Mouse (Mus musculus) liver, embryonic 14.5 days (tissue): ENCODE measurements around the gene Stip1. TPM values are rescaled to one million over a fixed set of nuclear protein-coding genes. Genes with fewer than 3 reads are reported as not detected.

Experiments
- ATAC-seq: fragments of 200-750 bp; cut with Nextera tagmentation; 2 replicates; pipeline ENCODE4 v1.8.0; 2017; ENCODE audit warnings: moderate number of reproducible peaks, mild to moderate bottlenecking, moderate library complexity; ENCODE audit not compliant: insufficient read depth
- DNase-seq, 3 experiments: peaks; one replicate each; pipeline ENCODE4 v3.0.0-alpha.2; 2012 to 2013; ENCODE audit warnings: low read depth in 3 of 3, low spot score in 3 of 3
- H3K27ac ChIP-seq: fragments of 300-500 bp; sonication (generic); 2 replicates; pipeline ENCODE4 v1.5.1; 2014; ENCODE audit warnings: moderate library complexity, mild to moderate bottlenecking, control low read depth, inconsistent platforms
- H3K27me3 ChIP-seq: fragments of 300-500 bp; sonication (generic); 2 replicates; pipeline ENCODE4 v1.6.1; 2014; ENCODE audit warnings: mild to moderate bottlenecking, low read length, moderate library complexity; ENCODE audit not compliant: control insufficient read depth, insufficient read depth
- H3K36me3 ChIP-seq: fragments of 300-500 bp; sonication (generic); replicated peaks from 2 replicates; pipeline ENCODE4 v1.6.1; 2014; ENCODE audit warnings: low read depth; ENCODE audit not compliant: control insufficient read depth, insufficient read depth
- H3K4me1 ChIP-seq, 2 experiments: fragments of 200-500 bp in 1 of 2; fragments of 300-500 bp in 1 of 2; sonication (generic) in 1 of 2; replicated peaks; 2 replicates each; pipeline ENCODE4 v1.6.1; 2012 to 2014; ENCODE audit warnings: antibody characterized with exemption in 1 of 2, inconsistent platforms in 1 of 2, low read length in 1 of 2; ENCODE audit not compliant: control insufficient read depth in 2 of 2, insufficient read depth in 2 of 2
- H3K4me2 ChIP-seq: fragments of 300-500 bp; sonication (generic); 2 replicates; pipeline ENCODE4 v1.6.1; 2014; ENCODE audit warnings: low read depth, mild to moderate bottlenecking, control low read depth, moderate library complexity
- H3K4me3 ChIP-seq, 2 experiments: fragments of 200-500 bp in 1 of 2; fragments of 300-500 bp in 1 of 2; sonication (generic) in 1 of 2; 2 replicates each; pipeline ENCODE4 v1.5.1; 2012 to 2014; ENCODE audit warnings: low read depth in 2 of 2, low read length in 2 of 2, mild to moderate bottlenecking in 2 of 2, control low read depth in 1 of 2, inconsistent platforms in 1 of 2, moderate library complexity in 1 of 2; ENCODE audit not compliant: insufficient read depth in 1 of 2
- H3K9ac ChIP-seq: fragments of 300-500 bp; sonication (generic); replicated peaks from 2 replicates; pipeline ENCODE4 v1.6.1; 2014; ENCODE audit warnings: mild to moderate bottlenecking, control low read depth, moderate library complexity
- H3K9me3 ChIP-seq: fragments of 300-500 bp; sonication (generic); 2 replicates; pipeline ENCODE4 v1.6.1; 2016; ENCODE audit warnings: low read length, mixed read lengths; ENCODE audit not compliant: control insufficient read depth
- CTCF ChIP-seq: IDR thresholded peaks from 2 replicates; pipeline ENCODE4 v1.5.1; 2016; ENCODE audit warnings: antibody characterized with exemption, low read depth, control low read depth
- EP300 ChIP-seq: IDR thresholded peaks from 2 replicates; pipeline ENCODE4 v1.6.1; 2016; ENCODE audit warnings: antibody characterized with exemption, low read depth
- WGBS: fragments of 180-500 bp; shearing (Covaris S2); extraction: QIAGEN DNeasy Blood & Tissue Kit; methylation state at CpG from one replicate; pipeline ENCODE4 v1.1.7; 2014; ENCODE audit not compliant: insufficient replicate concordance; 5-methylcytosine and 5-hydroxymethylcytosine counted together
- polyA plus RNA-seq, 2 experiments: library from polyadenylated mRNA; depleted of rRNA in 1 of 2; stranded (reverse) in 1 of 2; unstranded in 1 of 2; fragments of >200 nt; fragmentation: Nextera tagmentation in 1 of 2; extraction: Ambion mirVana in 1 of 2; gene quantifications; 2 replicates each; pipeline versions ENCODE4 v1.2.1 to v1.2.3; 2012 to 2014

Gene Stip1
- polyA plus RNA-seq, 2 experiments, result 86.2 to 113 TPM

- peaks cover 3% of the 10 kb centered on the region; the same call in 1 of the 2 replicates for H3K27me3 ChIP-seq
- no peaks in the 10 kb centered on the region for H3K9me3 ChIP-seq
- H3K27ac ChIP-seq, result peak overlapping the region; percentile 38; the same call in 1 of the 2 replicates
- 31% methylated on average over 12 of the region's 12 CpGs for WGBS
- H3K4me2 ChIP-seq, result peak overlapping the region; percentile 96
- H3K4me3 ChIP-seq, result peak overlapping the region; percentile 71 to 94
- H3K4me1 ChIP-seq, result peaks cover 28 to 34% of the 10 kb centered on the region in 2 experiments
- H3K9ac ChIP-seq, result peak overlapping the region; percentile 49
- DNase-seq (no peak), ATAC-seq (no peak)
- TF ChIP-seq CTCF (no peak), EP300 (no peak)
- peaks cover 6% of the 10 kb centered on the region for H3K36me3 ChIP-seq
These were observed 66.1 kb downstream of the Stip1 start for GRCm38 (mm10) chr19:6973581-6974190.

GRCm38 (mm10) chr19:6972247-6972917 is 67.4 kb downstream of the Stip1 start:
- H3K36me3 ChIP-seq, result peaks cover 6% of the 10 kb centered on the region
- no peak overlapping the region for H3K4me2 ChIP-seq
- H3K27ac ChIP-seq, result no peak overlapping the region
- DNase-seq (no peak), ATAC-seq (no peak)
- no peak overlapping the region for H3K4me3 ChIP-seq
- H3K27me3 ChIP-seq, result peaks cover 3% of the 10 kb centered on the region; the same call in 1 of the 2 replicates
- H3K9ac ChIP-seq, result 0 out of 2 replicates have a peak overlapping the region, but pooled peaks have one; percentile 14
- TF ChIP-seq CTCF (no peak), EP300 (no peak)
- H3K9me3 ChIP-seq, result no peaks in the 10 kb centered on the region
- H3K4me1 ChIP-seq, result peaks cover 24 to 29% of the 10 kb centered on the region in 2 experiments
- WGBS, result 76% methylated on average over 13 of the region's 13 CpGs

- Histone ChIP-seq H3K4me1 (peaks cover 24 to 27% of the 10 kb centered on the region in 2 experiments), H3K9ac (no peak overlapping the region), H3K36me3 (peaks cover under 1% of the 10 kb centered on the region; the same call in 1 of the 2 replicates), H3K4me3 (no peak overlapping the region), H3K27me3 (peaks cover 3% of the 10 kb centered on the region; the same call in 1 of the 2 replicates), H3K4me2 (no peak overlapping the region), H3K27ac (no peak overlapping the region), H3K9me3 (no peaks in the 10 kb centered on the region)
- no peak for ATAC-seq
- DNase-seq, result no peak
- 52% methylated on average over 6 of the region's 6 CpGs for whole genome bisulfite sequencing
- no peak for TF ChIP-seq CTCF
- no peak for TF ChIP-seq EP300
These were observed 68.1 kb downstream of the Stip1 start for GRCm38 (mm10) chr19:6971644-6972043.

Other genes with a start within 250 kb of the Stip1 start
- 3.0 and 3.1 TPM in 2 replicates for gene Rps6ka4, start 199.3 kb downstream of the Stip1 start, polyA plus RNA-seq (2012; rRNA removed)
- 4.3 and 5.4 TPM in 2 replicates for gene Rps6ka4, start 199.3 kb downstream of the Stip1 start, polyA plus RNA-seq (2014; fragmentation: Nextera tagmentation; extraction: Ambion mirVana)
- 1.5 and 2.3 TPM in 2 replicates for gene Ccdc88b, start 181.8 kb downstream of the Stip1 start, polyA plus RNA-seq (2012; rRNA removed)
- 0.76 and 1.1 TPM in 2 replicates for gene Ccdc88b, start 181.8 kb downstream of the Stip1 start, polyA plus RNA-seq (2014; fragmentation: Nextera tagmentation; extraction: Ambion mirVana)
- gene Trmt112, start 130.3 kb downstream of the Stip1 start, polyA plus RNA-seq (2012; rRNA removed), result 65.7 and 69.4 TPM in 2 replicates
- 75.2 and 77.4 TPM in 2 replicates for gene Trmt112, start 130.3 kb downstream of the Stip1 start, polyA plus RNA-seq (2014; fragmentation: Nextera tagmentation; extraction: Ambion mirVana)
- gene Prdx5, start 129.9 kb downstream of the Stip1 start, polyA plus RNA-seq (2012; rRNA removed), result 41.8 and 54.9 TPM in 2 replicates
- gene Prdx5, start 129.9 kb downstream of the Stip1 start, polyA plus RNA-seq (2014; fragmentation: Nextera tagmentation; extraction: Ambion mirVana), result 78.7 and 87.2 TPM in 2 replicates
- 6.2 and 6.6 TPM in 2 replicates for gene Esrra, start 118.2 kb downstream of the Stip1 start, polyA plus RNA-seq (2012; rRNA removed)
- gene Esrra, start 118.2 kb downstream of the Stip1 start, polyA plus RNA-seq (2014; fragmentation: Nextera tagmentation; extraction: Ambion mirVana), result 1.6 and 2.2 TPM in 2 replicates
- 0.13 and 0.16 TPM in 2 replicates for gene Catsperz, start 114.6 kb downstream of the Stip1 start, polyA plus RNA-seq (2012; rRNA removed)
- gene Catsperz, start 114.6 kb downstream of the Stip1 start, polyA plus RNA-seq (2014; fragmentation: Nextera tagmentation; extraction: Ambion mirVana), result 0.28 and 0.37 TPM in 2 replicates
- not detected in 2 replicates for gene Kcnk4, start 105.5 kb downstream of the Stip1 start, polyA plus RNA-seq (2012; rRNA removed)
- gene Kcnk4, start 105.5 kb downstream of the Stip1 start, polyA plus RNA-seq (2014; fragmentation: Nextera tagmentation; extraction: Ambion mirVana), result 0.05 TPM in 1 of 2 replicates, not detected in the other
- 22.3 and 22.8 TPM in 2 replicates for gene Bad, start 98.1 kb downstream of the Stip1 start, polyA plus RNA-seq (2012; rRNA removed)
- gene Bad, start 98.1 kb downstream of the Stip1 start, polyA plus RNA-seq (2014; fragmentation: Nextera tagmentation; extraction: Ambion mirVana), result 25.7 and 27.9 TPM in 2 replicates
- 5.5 and 8.8 TPM in 2 replicates for gene Gpr137, start 97.5 kb downstream of the Stip1 start, polyA plus RNA-seq (2012; rRNA removed)
- gene Gpr137, start 97.5 kb downstream of the Stip1 start, polyA plus RNA-seq (2014; fragmentation: Nextera tagmentation; extraction: Ambion mirVana), result 4.4 and 4.5 TPM in 2 replicates
- 52.2 and 69.6 TPM in 2 replicates for gene Ppp1r14b, start 65.0 kb downstream of the Stip1 start, polyA plus RNA-seq (2012; rRNA removed)
- 74.0 and 79.2 TPM in 2 replicates for gene Ppp1r14b, start 65.0 kb downstream of the Stip1 start, polyA plus RNA-seq (2014; fragmentation: Nextera tagmentation; extraction: Ambion mirVana)
- 7.2 and 7.7 TPM in 2 replicates for gene Plcb3, start 63.5 kb downstream of the Stip1 start, polyA plus RNA-seq (2012; rRNA removed)
- gene Plcb3, start 63.5 kb downstream of the Stip1 start, polyA plus RNA-seq (2014; fragmentation: Nextera tagmentation; extraction: Ambion mirVana), result 4.6 and 4.9 TPM in 2 replicates
- gene Fkbp2, start 59.5 kb downstream of the Stip1 start, polyA plus RNA-seq (2012; rRNA removed), result 31.7 and 46.1 TPM in 2 replicates
- gene Fkbp2, start 59.5 kb downstream of the Stip1 start, polyA plus RNA-seq (2014; fragmentation: Nextera tagmentation; extraction: Ambion mirVana), result 65.7 and 67.1 TPM in 2 replicates
- 7.6 and 8.0 TPM in 2 replicates for gene Vegfb, start 52.3 kb downstream of the Stip1 start, polyA plus RNA-seq (2012; rRNA removed)
- gene Vegfb, start 52.3 kb downstream of the Stip1 start, polyA plus RNA-seq (2014; fragmentation: Nextera tagmentation; extraction: Ambion mirVana), result 9.5 and 10.2 TPM in 2 replicates
- 7.8 and 8.6 TPM in 2 replicates for gene Dnajc4, start 47.4 kb downstream of the Stip1 start, polyA plus RNA-seq (2012; rRNA removed)
- 10.0 and 10.5 TPM in 2 replicates for gene Dnajc4, start 47.4 kb downstream of the Stip1 start, polyA plus RNA-seq (2014; fragmentation: Nextera tagmentation; extraction: Ambion mirVana)
- 6.8 and 7.1 TPM in 2 replicates for gene Nudt22, start 43.9 kb downstream of the Stip1 start, polyA plus RNA-seq (2012; rRNA removed)
- 9.7 and 10.9 TPM in 2 replicates for gene Nudt22, start 43.9 kb downstream of the Stip1 start, polyA plus RNA-seq (2014; fragmentation: Nextera tagmentation; extraction: Ambion mirVana)
- gene Trpt1, start 43.8 kb downstream of the Stip1 start, polyA plus RNA-seq (2012; rRNA removed), result 1.8 and 1.9 TPM in 2 replicates
- gene Trpt1, start 43.8 kb downstream of the Stip1 start, polyA plus RNA-seq (2014; fragmentation: Nextera tagmentation; extraction: Ambion mirVana), result 1.7 and 2.0 TPM in 2 replicates
- gene Fermt3, start 20.5 kb downstream of the Stip1 start, polyA plus RNA-seq (2012; rRNA removed), result 58.1 and 58.9 TPM in 2 replicates
- 72.2 and 78.4 TPM in 2 replicates for gene Fermt3, start 20.5 kb downstream of the Stip1 start, polyA plus RNA-seq (2014; fragmentation: Nextera tagmentation; extraction: Ambion mirVana)
- gene Macrod1, start 16.8 kb upstream of the Stip1 start, polyA plus RNA-seq (2012; rRNA removed), result 4.5 TPM in 2 replicates
- gene Macrod1, start 16.8 kb upstream of the Stip1 start, polyA plus RNA-seq (2014; fragmentation: Nextera tagmentation; extraction: Ambion mirVana), result 3.7 and 5.1 TPM in 2 replicates
- gene Flrt1, start 65.8 kb upstream of the Stip1 start, polyA plus RNA-seq (2012; rRNA removed), result 0.01 and 0.02 TPM in 2 replicates
- 0.08 and 0.09 TPM in 2 replicates for gene Flrt1, start 65.8 kb upstream of the Stip1 start, polyA plus RNA-seq (2014; fragmentation: Nextera tagmentation; extraction: Ambion mirVana)
- gene Otub1, start 166.3 kb upstream of the Stip1 start, polyA plus RNA-seq (2012; rRNA removed), result 31.5 and 34.7 TPM in 2 replicates
- 50.5 and 52.4 TPM in 2 replicates for gene Otub1, start 166.3 kb upstream of the Stip1 start, polyA plus RNA-seq (2014; fragmentation: Nextera tagmentation; extraction: Ambion mirVana)
- gene Cox8a, start 177.6 kb upstream of the Stip1 start, polyA plus RNA-seq (2012; rRNA removed), result 282 and 547 TPM in 2 replicates
- gene Cox8a, start 177.6 kb upstream of the Stip1 start, polyA plus RNA-seq (2014; fragmentation: Nextera tagmentation; extraction: Ambion mirVana), result 803 and 809 TPM in 2 replicates
- 16.1 and 18.0 TPM in 2 replicates for gene Naa40, start 201.2 kb upstream of the Stip1 start, polyA plus RNA-seq (2012; rRNA removed)
- gene Naa40, start 201.2 kb upstream of the Stip1 start, polyA plus RNA-seq (2014; fragmentation: Nextera tagmentation; extraction: Ambion mirVana), result 23.1 and 24.9 TPM in 2 replicates
- gene Rcor2, start 227.4 kb upstream of the Stip1 start, polyA plus RNA-seq (2012; rRNA removed), result 1.7 and 2.0 TPM in 2 replicates
- 0.36 and 0.58 TPM in 2 replicates for gene Rcor2, start 227.4 kb upstream of the Stip1 start, polyA plus RNA-seq (2014; fragmentation: Nextera tagmentation; extraction: Ambion mirVana)